Mouse (Mus musculus) Patski (cell line): Measurements from ENCODE around the gene Nhej1. TPM values are rescaled to one million over a fixed set of nuclear protein-coding genes. Genes with fewer than 3 reads are reported as not detected.
A peak's percentile ranks its signal among the peaks of the same experiment; 100 is the strongest.

ENCODE experiments used
- ATAC-seq: fragments of 100-300 bp; one replicate; pipeline ENCODE4 v1.8.0; 2021
- CTCF ChIA-PET: fragments of 350-600 bp; sonication (Branson Sonifier 250); formaldehyde crosslinking; loops from one replicate; lab custom pipeline; 2022; ENCODE audit warnings: inconsistent platforms; lab: Charles Lee
- POLR2A ChIA-PET: fragments of 350-600 bp; sonication (Branson Sonifier 250); formaldehyde crosslinking; loops from one replicate; lab custom pipeline; 2022; ENCODE audit warnings: antibody characterized with exemption, inconsistent platforms; lab: Charles Lee
- DNase-seq: peaks from one replicate; pipeline ENCODE4 v3.0.0-alpha.2; 2011; ENCODE audit warnings: low read depth, low spot score
- H3K27me3 ChIP-seq: fragments of 371-371 bp; one replicate; pipeline ENCODE4 v1.5.1; 2021
- CTCF ChIP-seq: fragments of 100-300 bp; IDR thresholded peaks from one replicate; pipeline ENCODE4 v1.5.1; 2021
- in situ Hi-C: fragments of 300-500 bp; cut with MboI; formaldehyde crosslinking; loops from 3 replicates; pipeline ENCODE4 v1.11.1; 2018; ENCODE audit warnings: low pct_unique_long_range_greater_than_20kb, mixed read lengths
- polyA plus RNA-seq: library from polyadenylated mRNA; unstranded; gene quantifications from one replicate; pipeline ENCODE4 v1.2.3, GENCODE M21; 2021

Gene Nhej1
- polyA plus RNA-seq, 1 experiment from 2014 or later, result 7.0 TPM

DNA sequence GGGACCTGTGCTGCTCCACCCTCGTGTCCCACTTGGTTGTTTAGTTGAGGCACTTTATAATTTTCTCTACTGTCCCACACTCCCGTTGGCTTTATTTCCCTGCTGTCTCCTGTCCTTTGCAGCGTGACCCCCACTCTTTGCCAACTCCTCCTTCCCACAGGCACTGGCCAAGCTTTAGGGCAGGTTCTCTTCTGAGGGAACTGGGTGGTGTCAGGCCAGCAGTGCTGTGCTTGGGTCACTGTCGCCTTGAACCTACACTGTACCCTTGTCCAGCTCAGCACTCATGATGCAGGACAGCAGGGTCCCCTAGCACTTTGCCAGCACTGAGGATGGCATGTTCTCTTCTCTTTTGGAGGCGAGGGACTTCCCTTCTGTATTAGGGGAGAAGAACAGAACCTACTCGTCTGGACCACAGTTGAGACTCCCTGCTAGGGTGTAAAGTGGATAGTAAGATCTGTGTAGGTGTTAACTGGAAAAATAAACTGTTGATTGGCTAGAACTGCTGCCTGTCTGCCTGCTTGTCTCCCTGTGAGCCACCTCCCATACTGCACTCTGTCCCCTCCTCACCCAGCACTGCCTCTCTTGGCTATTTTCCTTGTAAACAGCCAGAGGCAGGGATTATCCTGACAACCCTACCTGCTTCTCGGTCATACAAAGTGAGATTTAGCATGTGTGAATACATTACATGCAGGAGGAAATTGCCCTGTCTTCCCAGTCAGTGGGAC is 22.6 kb upstream of the Nhej1 start:
- TF ChIP-seq CTCF, result no peak
- ChIA-PET POLR2A (no interaction called here), CTCF (interaction anchor here (1.2 kb wide), 1 partner anchor 18 kb away, joined by 3 read pairs; no protein-coding TSS in a partner anchor)
- no peaks in the 10 kb centered on the region for H3K27me3 ChIP-seq
- DNase-seq, result no peak
- in situ Hi-C loops, result no loop called here
- no peak for ATAC-seq

DNA sequence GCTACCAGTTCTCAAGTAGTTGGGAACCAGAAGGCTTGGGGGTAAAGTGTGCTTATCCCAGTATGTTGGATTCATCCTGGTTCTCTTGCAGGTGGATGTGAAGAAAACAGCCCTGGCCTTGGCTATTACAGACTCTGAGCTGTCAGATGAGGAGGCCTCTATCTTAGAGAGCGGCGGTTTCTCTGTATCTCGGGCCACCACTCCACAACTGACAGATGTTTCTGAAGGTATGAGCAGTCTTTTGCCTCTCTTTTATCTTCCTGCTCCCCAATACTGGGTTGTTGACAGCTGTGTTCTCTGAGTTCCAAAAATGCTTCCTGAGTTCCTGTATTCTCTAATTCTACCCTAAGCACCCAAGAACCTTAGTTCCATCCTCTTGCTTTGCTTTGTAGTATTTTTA is 20.6 kb upstream of the Nhej1 start:
- no peak for TF ChIP-seq CTCF
- ATAC-seq, result no peak
- no peaks in the 10 kb centered on the region for H3K27me3 ChIP-seq
- DNase-seq, result no peak
- in situ Hi-C loops, result no loop called here
- ChIA-PET POLR2A (interaction anchor here (0.5 kb wide), 1 partner anchor 140 kb away, joined by 4 read pairs; no protein-coding TSS in a partner anchor), CTCF (no interaction called here)

DNA sequence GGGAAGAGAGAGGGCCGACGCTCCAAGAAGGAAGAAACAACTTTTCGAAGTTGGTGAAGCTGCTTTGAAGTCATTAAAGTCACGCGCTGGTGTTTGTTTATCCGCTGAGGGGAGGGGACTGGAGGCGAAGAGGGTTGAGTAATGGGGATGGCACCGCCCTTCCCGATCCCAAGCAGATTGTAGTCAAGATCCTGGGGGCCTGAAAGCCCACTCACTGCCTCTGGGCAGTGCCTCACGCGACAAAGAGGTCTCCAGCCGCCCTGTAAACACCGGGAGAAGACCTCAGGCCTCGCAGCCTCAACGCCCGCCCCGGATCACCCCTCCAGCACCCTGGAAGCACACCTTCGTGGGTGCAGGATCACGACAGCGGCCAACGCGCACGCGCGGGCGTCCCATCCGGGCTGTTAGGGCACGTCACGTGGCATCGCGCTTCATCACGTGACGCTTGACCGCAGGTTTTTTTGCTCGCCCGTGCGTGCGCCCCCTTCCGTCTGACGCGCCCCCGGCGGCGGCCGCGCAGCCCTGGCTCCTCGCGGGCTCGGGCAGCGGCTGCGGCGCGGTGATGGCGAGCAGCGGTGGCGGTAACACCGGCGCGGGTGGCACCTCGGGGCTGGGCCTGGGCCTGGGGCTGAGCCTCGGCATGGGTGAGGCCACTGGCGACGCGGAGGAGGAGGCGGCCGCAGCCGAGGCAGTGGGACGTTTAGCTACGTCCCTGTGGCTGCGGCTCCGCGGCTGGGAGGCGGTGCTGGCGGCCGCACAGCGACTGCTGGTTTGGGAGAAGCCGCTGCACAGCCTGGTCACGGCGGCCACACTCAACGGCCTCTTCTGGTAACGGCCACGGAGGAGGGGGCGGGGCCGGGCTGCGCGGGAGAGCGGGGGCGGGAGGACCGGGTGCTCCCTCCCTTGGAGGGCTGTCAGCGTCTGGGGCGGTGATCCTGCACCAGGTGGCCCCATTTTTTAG is 17.6 kb upstream of the Nhej1 start, which contains the start of the genes Cnppd1 and Retreg2:
TSS of gene Cnppd1 (minus strand) at position 411 of the 961 bp plus-strand sequence.
TSS of gene Retreg2 (plus strand) at position 478 of the 961 bp plus-strand sequence.
- H3K27me3 ChIP-seq, result no peaks in the 10 kb centered on the region
- ChIA-PET POLR2A (interaction anchor here (1.1 to 1.3 kb wide), 2 partner anchors 17 to 66 kb away, joined by 3 read pairs; no protein-coding TSS in a partner anchor), CTCF (interaction anchor here (1.2 to 1.6 kb wide), 2 partner anchors 17 to 33 kb away, joined by 4 to 5 read pairs; no protein-coding TSS in a partner anchor)
- in situ Hi-C loops, result no loop called here
- DNase-seq, result peak; percentile 59
- no peak for TF ChIP-seq CTCF
- peak; percentile 68 for ATAC-seq

DNA sequence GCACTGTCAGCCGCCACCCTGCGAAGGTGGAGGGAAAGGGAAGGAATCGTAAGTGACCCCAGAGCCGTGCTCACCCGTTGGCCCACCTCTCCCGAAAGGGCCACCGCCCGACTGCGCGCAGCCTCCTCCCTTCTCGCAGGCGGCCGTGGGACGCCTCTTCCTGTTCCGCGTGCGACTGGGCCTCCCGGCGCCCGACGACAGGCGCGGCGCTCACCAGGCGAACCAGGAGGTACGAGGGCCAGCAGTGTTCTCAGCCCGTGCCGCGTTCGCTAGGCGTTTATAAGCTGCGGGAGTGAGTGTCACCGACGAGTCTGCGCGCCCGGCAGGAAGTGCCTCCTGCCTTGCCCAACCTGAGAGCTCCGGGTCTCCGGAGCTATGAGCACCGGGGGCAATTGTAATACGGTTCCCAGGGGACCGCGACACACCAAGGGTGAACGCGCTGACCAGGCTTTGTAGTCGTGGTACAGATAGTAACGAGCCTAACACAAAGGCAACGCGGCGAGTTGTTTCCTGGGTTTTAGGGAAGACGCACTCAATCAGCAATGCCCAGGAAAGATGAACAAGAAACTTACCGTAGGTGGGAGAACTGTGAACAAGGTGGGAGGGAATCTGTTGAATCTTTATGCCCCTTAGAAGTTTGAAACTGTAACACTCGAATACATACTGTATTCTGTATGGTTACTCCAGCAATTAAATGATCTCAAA is 16.6 kb upstream of the Nhej1 start:
- ChIA-PET CTCF (interaction anchor here (1.2 to 1.6 kb wide), 3 partner anchors 13 to 34 kb away, joined by 4 to 6 read pairs (median 5); no protein-coding TSS in a partner anchor), POLR2A (interaction anchor here (0.7 to 1.3 kb wide), 4 partner anchors 27 to 67 kb away, joined by 3 read pairs; partner anchors contain the start of gene Zfand2b)
- DNase-seq, result peak; percentile 10

DNA sequence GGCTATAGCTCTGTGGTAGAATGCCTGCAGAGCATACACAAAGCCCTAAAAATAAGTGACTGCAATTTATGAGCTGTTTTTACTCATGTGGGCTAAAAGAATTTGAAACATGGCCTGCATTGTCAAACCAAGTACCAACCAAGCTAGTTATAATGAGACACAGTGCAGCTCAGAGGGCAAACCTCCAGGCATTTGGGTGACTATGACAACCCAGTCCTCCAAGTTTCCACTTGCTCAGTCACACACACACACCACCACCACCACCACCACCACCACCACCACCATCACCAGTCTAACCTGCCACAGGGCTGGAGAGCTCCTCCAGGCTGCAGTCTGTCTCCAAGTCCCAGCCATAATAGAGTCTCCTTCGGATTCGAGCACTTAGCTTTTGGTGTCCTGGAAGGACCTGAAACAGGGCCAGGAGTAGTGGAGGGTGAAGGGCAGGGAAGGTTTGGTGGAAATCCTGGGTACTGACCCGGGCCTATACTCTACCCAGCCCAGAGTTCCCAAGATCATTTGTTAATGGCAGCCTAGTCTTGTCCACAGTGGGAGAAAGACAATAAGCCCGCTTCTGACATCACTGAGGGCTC is 15.7 kb upstream of the Nhej1 start:
- ChIA-PET POLR2A (interaction anchor here (0.8 to 1.3 kb wide), 5 partner anchors 12 to 114 kb away, joined by 3 to 4 read pairs (median 3); partner anchors contain the start of gene Zfand2b), CTCF (interaction anchor here (1.0 to 1.6 kb wide), 3 partner anchors 12 to 39 kb away, joined by 3 to 6 read pairs (median 4); partner anchors contain the start of gene Abcb6)
- H3K27me3 ChIP-seq, result no peaks in the 10 kb centered on the region
- in situ Hi-C loops, result no loop called here
- TF ChIP-seq CTCF, result no peak
- peak; percentile 15 for DNase-seq
- no peak for ATAC-seq

More for the DNA sequence above, 16.6 kb upstream of the Nhej1 start:
- in situ Hi-C loops, result no loop called here
- no peaks in the 10 kb centered on the region for H3K27me3 ChIP-seq
- peak; percentile 20 for ATAC-seq
- TF ChIP-seq CTCF, result no peak

DNA sequence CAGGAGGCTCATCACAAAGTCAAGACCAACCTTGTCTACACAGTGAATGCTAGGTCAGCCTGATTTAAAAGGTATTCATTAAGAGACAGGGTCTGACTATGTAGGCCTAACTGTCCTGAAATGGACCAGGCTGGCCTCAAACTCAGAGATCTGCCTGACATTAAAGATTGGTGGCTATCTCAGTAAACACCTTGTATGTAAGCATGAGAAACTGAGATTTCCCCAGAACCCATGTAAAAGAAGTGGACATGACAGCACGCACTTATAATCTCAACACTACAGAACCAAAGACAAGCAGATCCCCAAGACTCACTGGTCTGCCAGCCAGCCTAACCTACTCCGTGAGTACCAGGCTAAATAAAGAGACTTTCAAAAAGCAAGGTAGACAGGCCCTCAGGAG is 13.4 kb upstream of the Nhej1 start:
- POLR2A ChIA-PET, result interaction anchor here (0.7 kb wide), 1 partner anchor 114 kb away, joined by 3 read pairs; no protein-coding TSS in a partner anchor
- in situ Hi-C loops, result no loop called here
- CTCF ChIA-PET, result interaction anchor here (1.7 kb wide), 1 partner anchor 10 kb away, joined by 5 read pairs; no protein-coding TSS in a partner anchor
- ATAC-seq (no peak), DNase-seq (no peak)
- TF ChIP-seq CTCF, result no peak
- H3K27me3 ChIP-seq, result no peaks in the 10 kb centered on the region

DNA sequence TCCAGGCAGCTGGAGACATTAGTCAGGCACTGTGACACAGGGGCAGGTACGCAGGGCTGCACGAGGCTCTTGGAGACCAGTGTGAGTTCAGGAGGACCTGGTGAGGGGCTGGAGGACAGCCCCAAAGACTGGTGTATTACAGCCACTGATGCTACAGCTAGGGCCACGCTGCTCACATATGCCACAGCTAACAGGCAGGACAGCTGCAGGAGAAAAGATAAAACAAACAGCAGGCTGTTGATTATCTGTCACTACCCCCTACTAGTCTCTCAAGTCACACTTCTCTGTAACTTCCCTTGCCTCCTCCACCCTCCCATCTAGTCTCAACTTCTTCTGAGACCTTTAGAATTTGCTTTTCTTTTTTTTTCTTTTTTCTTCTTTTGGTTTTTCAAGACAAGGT is 11.7 kb upstream of the Nhej1 start:
- ATAC-seq, result no peak
- POLR2A ChIA-PET, result no interaction called here

DNA sequence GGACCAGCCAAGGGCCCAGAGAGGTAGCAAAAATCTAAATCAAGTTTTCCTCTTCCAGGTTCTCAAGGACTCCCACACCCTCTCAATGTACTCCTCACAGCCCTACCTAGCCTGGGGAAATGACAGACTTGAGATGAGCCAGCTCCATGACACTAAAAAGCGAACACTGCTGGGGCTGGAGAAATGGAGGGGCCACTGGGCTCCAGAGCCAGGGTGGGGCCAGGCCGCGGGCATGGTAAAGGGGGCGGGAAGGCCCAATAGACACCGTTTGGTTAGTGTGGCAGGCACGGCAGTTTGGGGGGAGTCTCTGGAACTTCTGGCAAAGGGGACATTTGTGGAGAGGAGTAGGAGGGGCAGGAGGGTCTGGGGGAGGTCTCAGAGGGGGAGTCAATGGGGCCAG is 11.3 kb upstream of the Nhej1 start:
- POLR2A ChIA-PET, result no interaction called here
- no peak for ATAC-seq
- no peaks in the 10 kb centered on the region for H3K27me3 ChIP-seq
- DNase-seq, result no peak
- in situ Hi-C loops, result no loop called here
- TF ChIP-seq CTCF, result no peak
- CTCF ChIA-PET, result no interaction called here

More for the DNA sequence above, 11.7 kb upstream of the Nhej1 start:
- in situ Hi-C loops, result no loop called here
- TF ChIP-seq CTCF, result no peak
- CTCF ChIA-PET, result no interaction called here
- no peaks in the 10 kb centered on the region for H3K27me3 ChIP-seq
- DNase-seq, result no peak
